Mouse (Mus musculus) ES-E14 (cell line): Measurements from ENCODE around the gene Pax5.

Source experiments
- CHD2 ChIP-seq: IDR thresholded peaks from 2 replicates; pipeline ENCODE4 v1.6.1; 2014; ENCODE audit warnings: mild to moderate bottlenecking, low read depth, low read length, inconsistent platforms
- HCFC1 ChIP-seq: IDR thresholded peaks from 2 replicates; pipeline ENCODE4 v1.6.1; 2012; ENCODE audit warnings: low read length, inconsistent platforms, borderline replicate concordance; ENCODE audit not compliant: insufficient read depth
- MAFK ChIP-seq: IDR thresholded peaks from 2 replicates; pipeline ENCODE4 v1.6.1; 2014; ENCODE audit warnings: mild to moderate bottlenecking, low read depth, low read length, inconsistent platforms; ENCODE audit not compliant: insufficient read depth
- ZC3H11A ChIP-seq: IDR thresholded peaks from 2 replicates; pipeline ENCODE4 v1.6.1; 2012; ENCODE audit warnings: low read depth, mild to moderate bottlenecking, inconsistent platforms, low read length, borderline replicate concordance
- ZNF384 ChIP-seq: IDR thresholded peaks from 2 replicates; pipeline ENCODE4 v1.6.1; 2012; ENCODE audit warnings: low read depth, low read length, inconsistent platforms

GRCm38 (mm10) chr4:44635618-44636017 lies 74.7 kb downstream of the Pax5 start:
- TF ChIP-seq HCFC1 (no peak), CHD2 (no peak), ZC3H11A (peak; percentile 56; the same call in 1 of the 2 replicates), MAFK (no peak), ZNF384 (no peak)
